Mouse (Mus musculus) layer of hippocampus, adult 18-20 months (tissue): ENCODE data around the gene Utp6. TPM values are rescaled to one million over a fixed set of nuclear protein-coding genes. Genes with fewer than 3 reads are reported as not detected.

Experiments
- DNase-seq, 2 experiments: peaks; one replicate each; pipeline ENCODE4 v3.0.0; 2022; ENCODE audit warnings: low spot score in 2 of 2
- total RNA-seq, 2 experiments: library from RNA; stranded (reverse); gene quantifications; 2 replicates each; pipeline ENCODE4 v1.2.3; 2021

Gene Utp6
- total RNA-seq, 2 experiments from 2014 or later = 32.3 to 36.7 TPM

GRCm38 (mm10) chr11:79885713-79886393, 76.3 kb downstream of the Utp6 start:
- no peak for DNase-seq

GRCm38 (mm10) chr11:79884784-79885183, 77.4 kb downstream of the Utp6 start:
- DNase-seq = no peak

Other genes starting within 250 kb of the Utp6 start
- gene Suz12, start 30.7 kb upstream of the Utp6 start, total RNA-seq = 10 to 100 TPM; 36.9 to 37.0 TPM
- gene Crlf3, start 118.6 kb upstream of the Utp6 start, total RNA-seq = 10 to 100 TPM; 16.6 to 27.7 TPM
- 1 to 10 TPM; 2.6 to 3.1 TPM for gene Atad5, start 127.0 kb upstream of the Utp6 start, total RNA-seq
- 1 to 10 TPM; 8.4 to 9.6 TPM for gene Tefm, start 179.8 kb upstream of the Utp6 start, total RNA-seq
- 1 to 10 TPM; 6.5 to 8.4 TPM for gene Adap2, start 191.7 kb upstream of the Utp6 start, total RNA-seq
- gene Rnf135, start 221.5 kb upstream of the Utp6 start, total RNA-seq = 1 to 10 TPM; 3.9 to 4.7 TPM
- 10 to 100 TPM; 62.8 to 65.6 TPM for gene Rhot1, start 246.6 kb upstream of the Utp6 start, total RNA-seq